Mouse (Mus musculus): ENCODE data around the gene Angptl4. TPM values are rescaled to one million over a fixed set of nuclear protein-coding genes. Genes with fewer than 3 reads are reported as not detected.
A peak's percentile ranks its signal among the peaks of the same experiment; 100 is the strongest.
"Not testable (repeated sequence)": the region's sequence is repeated elsewhere in the genome, so short reads cannot be mapped to it uniquely, and the experiment has no call there.

Angptl4 gene
- polyA plus RNA-seq, 1 experiment, result 2.9 TPM

- H3K4me3 ChIP-seq (ENCODE audit: insufficient read depth, low read length), result no peak overlapping the region
- H3K27ac ChIP-seq (ENCODE audit: insufficient read depth, low read length), result no peak overlapping the region
- peaks cover 7% of the 10 kb centered on the region; the same call in 1 of the 2 replicates for H3K4me1 ChIP-seq (ENCODE audit: control insufficient read depth, insufficient read depth, low read length)
- TF ChIP-seq CTCF (IDR thresholded peaks at IDR 0.05; ENCODE audit: extremely low read depth, insufficient read depth, low read length), result no peak
- no peak for TF ChIP-seq POLR2A (IDR thresholded peaks at IDR 0.05; ENCODE audit: extremely low read depth, insufficient read depth, low read length)
These were observed 32.2 kb downstream of the Angptl4 start for GRCm38 (mm10) chr17:33749451-33749850.

GRCm38 (mm10) chr17:33746011-33746410 lies 35.6 kb downstream of the Angptl4 start:
- no peak overlapping the region for H3K27ac ChIP-seq (ENCODE audit: insufficient read depth, low read length)

DNA sequence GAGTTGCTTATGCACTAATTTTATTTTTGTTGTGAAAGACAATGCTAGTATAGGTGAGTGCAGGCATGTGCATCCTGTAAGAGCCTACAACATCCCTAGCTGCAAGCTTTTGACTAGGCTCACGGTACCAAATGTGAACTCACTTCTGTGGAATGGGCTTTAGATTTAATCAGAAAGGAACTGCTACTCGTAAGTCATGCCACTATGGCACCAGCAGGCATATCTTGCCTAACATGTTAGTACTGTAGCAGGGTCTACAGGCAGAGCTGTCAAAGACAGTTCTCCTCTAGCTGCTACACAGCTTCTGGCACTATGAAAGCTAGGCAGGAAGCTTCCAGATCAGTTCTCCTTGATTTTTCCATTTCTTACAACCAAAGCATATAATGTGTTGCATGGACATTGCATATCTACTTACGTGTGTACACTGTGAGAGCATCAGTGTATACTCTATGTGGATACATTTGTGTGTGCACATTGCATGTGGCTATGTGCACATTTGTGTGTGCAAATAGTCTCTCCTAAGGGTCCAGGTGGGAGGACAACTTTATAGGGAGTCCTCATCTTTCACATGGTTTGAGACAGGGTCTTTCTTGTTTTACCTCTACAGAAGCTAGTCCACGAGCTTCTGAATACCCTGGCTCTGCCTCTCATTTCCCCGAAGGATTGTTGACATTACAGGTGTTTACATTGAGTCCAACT lies 36.8 kb downstream of the Angptl4 start:
- no peak overlapping the region for H3K27ac ChIP-seq (ENCODE audit: insufficient read depth, low read length)
- TF ChIP-seq CTCF (IDR thresholded peaks at IDR 0.05; ENCODE audit: extremely low read depth, insufficient read depth, low read length) (no peak), POLR2A (IDR thresholded peaks at IDR 0.05; ENCODE audit: extremely low read depth, insufficient read depth, low read length) (no peak)
- no peak overlapping the region for H3K4me3 ChIP-seq (ENCODE audit: insufficient read depth, low read length)
- no peaks in the 10 kb centered on the region for H3K4me1 ChIP-seq (ENCODE audit: control insufficient read depth, insufficient read depth, low read length)

More at GRCm38 (mm10) chr17:33746011-33746410, 35.6 kb downstream of the Angptl4 start:
- Histone ChIP-seq H3K4me3 (ENCODE audit: insufficient read depth, low read length) (no peak overlapping the region), H3K4me1 (ENCODE audit: control insufficient read depth, insufficient read depth, low read length) (peaks cover 3% of the 10 kb centered on the region; the same call in 1 of the 2 replicates)
- TF ChIP-seq CTCF (IDR thresholded peaks at IDR 0.05; ENCODE audit: extremely low read depth, insufficient read depth, low read length), result peak; percentile 78
- no peak for TF ChIP-seq POLR2A (IDR thresholded peaks at IDR 0.05; ENCODE audit: extremely low read depth, insufficient read depth, low read length)

GRCm38 (mm10) chr17:33742420-33742819 lies 39.2 kb downstream of the Angptl4 start:
- no peak overlapping the region for H3K4me3 ChIP-seq (ENCODE audit: insufficient read depth, low read length)
- no peaks in the 10 kb centered on the region for H3K4me1 ChIP-seq (ENCODE audit: control insufficient read depth, insufficient read depth, low read length)
- H3K27ac ChIP-seq (ENCODE audit: insufficient read depth, low read length), result no peak overlapping the region

GRCm38 (mm10) chr17:33733526-33733925 lies 48.1 kb downstream of the Angptl4 start:
- not testable (repeated sequence) for H3K4me1 ChIP-seq (ENCODE audit: control insufficient read depth, insufficient read depth, low read length); H3K27ac ChIP-seq (ENCODE audit: insufficient read depth, low read length); H3K4me3 ChIP-seq (ENCODE audit: insufficient read depth, low read length)

More at GRCm38 (mm10) chr17:33742420-33742819, 39.2 kb downstream of the Angptl4 start:
- TF ChIP-seq CTCF (IDR thresholded peaks at IDR 0.05; ENCODE audit: extremely low read depth, insufficient read depth, low read length) (no peak), POLR2A (IDR thresholded peaks at IDR 0.05; ENCODE audit: extremely low read depth, insufficient read depth, low read length) (no peak)

GRCm38 (mm10) chr17:33732556-33733083 lies 49.0 kb downstream of the Angptl4 start:
- H3K4me1 ChIP-seq (ENCODE audit: control insufficient read depth, insufficient read depth, low read length); H3K27ac ChIP-seq (ENCODE audit: insufficient read depth, low read length); H3K4me3 ChIP-seq (ENCODE audit: insufficient read depth, low read length): not testable (repeated sequence)

GRCm38 (mm10) chr17:33729215-33729614 lies 52.4 kb downstream of the Angptl4 start:
- Histone ChIP-seq H3K4me1 (ENCODE audit: control insufficient read depth, insufficient read depth, low read length) (no peaks in the 10 kb centered on the region), H3K27ac (ENCODE audit: insufficient read depth, low read length) (no peak overlapping the region), H3K4me3 (ENCODE audit: insufficient read depth, low read length) (no peak overlapping the region)
- TF ChIP-seq CTCF (IDR thresholded peaks at IDR 0.05; ENCODE audit: extremely low read depth, insufficient read depth, low read length), result peak; percentile 29; the same call in 1 of the 2 replicates
- TF ChIP-seq POLR2A (IDR thresholded peaks at IDR 0.05; ENCODE audit: extremely low read depth, insufficient read depth, low read length), result no peak

GRCm38 (mm10) chr17:33728396-33728795 lies 53.2 kb downstream of the Angptl4 start:
- no peaks in the 10 kb centered on the region for H3K4me1 ChIP-seq (ENCODE audit: control insufficient read depth, insufficient read depth, low read length)
- no peak overlapping the region for H3K4me3 ChIP-seq (ENCODE audit: insufficient read depth, low read length)
- TF ChIP-seq POLR2A (IDR thresholded peaks at IDR 0.05; ENCODE audit: extremely low read depth, insufficient read depth, low read length), result no peak
- no peak overlapping the region for H3K27ac ChIP-seq (ENCODE audit: insufficient read depth, low read length)

Other genes starting within 250 kb of the Angptl4 start
- gene Myo1f, start 226.1 kb downstream of the Angptl4 start, polyA plus RNA-seq (2012; rRNA removed), result 2.4 and 2.5 TPM in 2 replicates
- gene Zfp414, start 152.7 kb downstream of the Angptl4 start, polyA plus RNA-seq (2012; rRNA removed), result 77.4 and 79.6 TPM in 2 replicates
- gene Pram1, start 143.8 kb downstream of the Angptl4 start, polyA plus RNA-seq (2012; rRNA removed), result 0.42 TPM in 1 of 2 replicates, not detected in the other
- 146 and 158 TPM in 2 replicates for gene Hnrnpm, start 95.0 kb downstream of the Angptl4 start, polyA plus RNA-seq (2012; rRNA removed)
- gene March2, start 63.2 kb downstream of the Angptl4 start, polyA plus RNA-seq (2012; rRNA removed), result 127 and 137 TPM in 2 replicates
- 470 and 487 TPM in 2 replicates for gene Rab11b, start 21.3 kb downstream of the Angptl4 start, polyA plus RNA-seq (2012; rRNA removed)
- gene Kank3, start 28.7 kb upstream of the Angptl4 start, polyA plus RNA-seq (2012; rRNA removed), result 59.0 and 69.7 TPM in 2 replicates
- gene Rps28, start 42.7 kb upstream of the Angptl4 start, polyA plus RNA-seq (2012; rRNA removed), result 587 and 641 TPM in 2 replicates
- 304 and 328 TPM in 2 replicates for gene Ndufa7, start 42.7 kb upstream of the Angptl4 start, polyA plus RNA-seq (2012; rRNA removed)
- 30.0 and 33.0 TPM in 2 replicates for gene Cd320, start 61.3 kb upstream of the Angptl4 start, polyA plus RNA-seq (2012; rRNA removed)
- gene Gm7029, start 92.0 kb upstream of the Angptl4 start, polyA plus RNA-seq (2012; rRNA removed), result not detected in 2 replicates
- gene Kifc1, start 108.8 kb upstream of the Angptl4 start, polyA plus RNA-seq (2012; rRNA removed), result 2.0 and 2.3 TPM in 2 replicates
- gene Platr17, start 123.3 kb upstream of the Angptl4 start, polyA plus RNA-seq (2012; rRNA removed), result 1.7 TPM in 2 replicates
- gene Daxx, start 127.6 kb upstream of the Angptl4 start, polyA plus RNA-seq (2012; rRNA removed), result 27.2 and 27.4 TPM in 2 replicates
- gene Tapbp, start 134.1 kb upstream of the Angptl4 start, polyA plus RNA-seq (2012; rRNA removed), result 22.1 and 22.3 TPM in 2 replicates
- 31.9 and 33.5 TPM in 2 replicates for gene Zbtb22, start 134.1 kb upstream of the Angptl4 start, polyA plus RNA-seq (2012; rRNA removed)
- gene Rgl2, start 147.7 kb upstream of the Angptl4 start, polyA plus RNA-seq (2012; rRNA removed), result 164 and 177 TPM in 2 replicates
- gene Pfdn6, start 158.5 kb upstream of the Angptl4 start, polyA plus RNA-seq (2012; rRNA removed), result 113 and 116 TPM in 2 replicates
- 13.5 TPM in 2 replicates for gene Wdr46, start 158.8 kb upstream of the Angptl4 start, polyA plus RNA-seq (2012; rRNA removed)
- gene B3galt4, start 169.7 kb upstream of the Angptl4 start, polyA plus RNA-seq (2012; rRNA removed), result 7.0 and 7.8 TPM in 2 replicates
- 79.3 and 82.2 TPM in 2 replicates for gene Vps52, start 174.0 kb upstream of the Angptl4 start, polyA plus RNA-seq (2012; rRNA removed)
- gene Rps18, start 174.2 kb upstream of the Angptl4 start, polyA plus RNA-seq (2012; rRNA removed), result 410 and 435 TPM in 2 replicates
- 72.2 and 79.0 TPM in 2 replicates for gene H2-K1, start 218.5 kb upstream of the Angptl4 start, polyA plus RNA-seq (2012; rRNA removed)
- 73.1 and 73.2 TPM in 2 replicates for gene Ring1, start 242.8 kb upstream of the Angptl4 start, polyA plus RNA-seq (2012; rRNA removed)
- 59.6 and 61.7 TPM in 2 replicates for gene H2-Ke6, start 246.2 kb upstream of the Angptl4 start, polyA plus RNA-seq (2012; rRNA removed)
- gene Slc39a7, start 249.9 kb upstream of the Angptl4 start, polyA plus RNA-seq (2012; rRNA removed), result 92.7 and 103 TPM in 2 replicates
- 78.5 and 81.5 TPM in 2 replicates for gene Rxrb, start 250.0 kb upstream of the Angptl4 start, polyA plus RNA-seq (2012; rRNA removed)